Mouse (Mus musculus) liver, embryonic 11.5 days (tissue): Measurements from ENCODE around the gene G6pc3. TPM values are rescaled to one million over a fixed set of nuclear protein-coding genes. Genes with fewer than 3 reads are reported as not detected.

ENCODE experiments used
- ATAC-seq: fragments of 200-750 bp; cut with Nextera tagmentation; replicated peaks from 2 replicates; pipeline ENCODE4 v1.8.0; 2017; ENCODE audit warnings: moderate number of reproducible peaks, mild to moderate bottlenecking, moderate TSS enrichment, moderate library complexity; ENCODE audit not compliant: low FRiP score
- DNase-seq: peaks from one replicate; pipeline ENCODE4 v3.0.0-alpha.2; 2017; ENCODE audit warnings: low spot score
- H3K27ac ChIP-seq: fragments of 300-500 bp; sonication (generic); 2 replicates; pipeline ENCODE4 v1.5.1; 2014; ENCODE audit warnings: mild to moderate bottlenecking, low read depth, low read length, control low read depth
- H3K27me3 ChIP-seq: fragments of 300-500 bp; sonication (generic); replicated peaks from 2 replicates; pipeline ENCODE4 v1.6.1; 2014; ENCODE audit warnings: low read length, mixed read lengths; ENCODE audit not compliant: control insufficient read depth, insufficient read depth
- H3K36me3 ChIP-seq: fragments of 300-500 bp; sonication (generic); 2 replicates; pipeline ENCODE4 v1.6.1; 2014; ENCODE audit warnings: mild to moderate bottlenecking, low read length, moderate library complexity, mixed read lengths; ENCODE audit not compliant: control insufficient read depth, insufficient read depth
- H3K4me1 ChIP-seq: fragments of 300-500 bp; sonication (generic); replicated peaks from 2 replicates; pipeline ENCODE4 v1.6.1; 2014; ENCODE audit warnings: low read length, mixed read lengths; ENCODE audit not compliant: control insufficient read depth, insufficient read depth
- H3K4me2 ChIP-seq: fragments of 300-500 bp; sonication (generic); 2 replicates; pipeline ENCODE4 v1.6.1; 2014; ENCODE audit warnings: mild to moderate bottlenecking, control low read depth, moderate library complexity
- H3K4me3 ChIP-seq: fragments of 300-500 bp; sonication (generic); 2 replicates; pipeline ENCODE4 v1.5.1; 2014; ENCODE audit warnings: low read depth, low read length, control low read depth
- H3K9ac ChIP-seq: fragments of 300-500 bp; sonication (generic); 2 replicates; pipeline ENCODE4 v1.6.1; 2014; ENCODE audit warnings: low read depth, low read length, control low read depth
- H3K9me3 ChIP-seq: fragments of 300-500 bp; sonication (generic); 2 replicates; pipeline ENCODE4 v1.6.1; 2016; ENCODE audit warnings: low read length, inconsistent platforms, mixed read lengths; ENCODE audit not compliant: control insufficient read depth
- WGBS: fragments of 180-500 bp; shearing (Covaris S2); extraction: QIAGEN DNeasy Blood & Tissue Kit; methylation state at CpG from one replicate; pipeline ENCODE4 v1.1.7; 2014; 5-methylcytosine and 5-hydroxymethylcytosine counted together
- polyA plus RNA-seq: library from polyadenylated mRNA; unstranded; fragments of >200 nt; fragmentation: Nextera tagmentation; extraction: Ambion mirVana; gene quantifications from 2 replicates; pipeline ENCODE4 v1.2.1, GENCODE M21; 2014

The G6pc3 gene
- polyA plus RNA-seq, 1 experiment from 2014 or later = 38.8 TPM

DNA sequence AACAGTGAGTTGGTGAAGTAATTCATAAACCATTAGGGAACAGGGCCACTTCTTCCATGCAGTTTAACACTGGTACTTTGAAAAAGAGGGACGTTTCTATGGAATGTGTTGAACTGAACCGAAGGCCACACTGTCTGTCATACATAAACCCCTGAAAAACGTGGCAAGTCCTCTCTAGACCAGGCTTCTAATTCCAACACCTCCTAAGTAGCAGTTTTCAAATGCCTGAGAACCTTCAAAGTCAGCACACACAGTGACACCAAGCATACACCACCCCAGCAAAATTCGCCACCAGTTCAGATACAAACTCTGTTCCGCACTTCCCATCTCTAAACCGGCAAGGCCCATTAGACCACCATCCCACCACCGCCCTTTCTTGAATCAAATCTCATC lies 5.2 kb upstream of the G6pc3 start:
- peak overlapping the region; percentile 92 for H3K27ac ChIP-seq
- peak overlapping the region; percentile 87 for H3K4me2 ChIP-seq
- H3K9ac ChIP-seq = peak overlapping the region; percentile 95
- 4% methylated on average over 7 of the region's 7 CpGs for WGBS
- DNase-seq (no peak), ATAC-seq (no peak)
- no peaks in the 10 kb centered on the region for H3K27me3 ChIP-seq
- H3K4me3 ChIP-seq = peak overlapping the region; percentile 98
- H3K4me1 ChIP-seq = peaks cover 24% of the 10 kb centered on the region
- peaks cover 20% of the 10 kb centered on the region for H3K36me3 ChIP-seq
- no peaks in the 10 kb centered on the region for H3K9me3 ChIP-seq

- peak; percentile 94 for DNase-seq
- ATAC-seq = peak; percentile 81
- peaks cover 20% of the 10 kb centered on the region for H3K36me3 ChIP-seq
- peak within 1 kb of the TSS; percentile 98 for H3K4me3 ChIP-seq
- H3K27ac ChIP-seq = peak within 1 kb of the TSS; percentile 92
- WGBS = under 1% methylated on average over 70 of the region's 70 CpGs
- no peaks in the 10 kb centered on the region for H3K27me3 ChIP-seq
- H3K9me3 ChIP-seq = no peaks in the 10 kb centered on the region
- H3K9ac ChIP-seq = peak within 1 kb of the TSS; percentile 95
- H3K4me1 ChIP-seq = peaks cover 26% of the 10 kb centered on the region
- H3K4me2 ChIP-seq = peak within 1 kb of the TSS; percentile 87
These were observed 4.5 kb upstream of the G6pc3 start, which contains the start of gene Lsm12 for GRCm38 (mm10) chr11:102184646-102185495. Gene Lsm12 (minus strand): TSS chr11:102185296.

- Histone ChIP-seq H3K4me1 (peaks cover 28% of the 10 kb centered on the region), H3K9me3 (no peaks in the 10 kb centered on the region), H3K4me2 (peak overlapping the region; percentile 87), H3K27me3 (no peaks in the 10 kb centered on the region), H3K36me3 (peaks cover 16% of the 10 kb centered on the region), H3K9ac (no peak overlapping the region), H3K4me3 (peak overlapping the region; percentile 98), H3K27ac (no peak overlapping the region)
- ATAC-seq (no peak), DNase-seq (no peak)
- WGBS = 51% methylated on average over 3 of the region's 3 CpGs
These were observed 3.7 kb upstream of the G6pc3 start for GRCm38 (mm10) chr11:102185677-102186076.

DNA sequence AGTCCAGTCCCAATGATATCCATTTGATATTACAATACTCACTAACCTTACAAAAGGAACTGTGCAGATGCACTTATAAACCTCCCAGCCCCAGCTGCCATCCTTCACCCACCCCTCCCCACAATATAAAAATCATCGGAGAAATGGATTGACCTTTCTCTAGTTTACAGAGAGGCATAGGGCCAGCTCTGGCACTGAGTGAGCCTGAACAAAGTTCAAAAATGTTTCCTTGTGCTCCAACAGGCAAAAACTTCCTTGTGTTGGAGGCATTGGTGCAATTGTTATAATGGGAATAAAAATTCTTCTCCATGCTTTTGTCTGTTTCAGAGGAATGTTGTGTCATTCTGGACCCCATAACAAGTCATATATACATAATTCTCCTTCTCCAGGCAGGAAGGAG lies 3.2 kb upstream of the G6pc3 start:
- peak overlapping the region; percentile 87; the same call in 1 of the 2 replicates for H3K4me2 ChIP-seq
- peaks cover 33% of the 10 kb centered on the region for H3K4me1 ChIP-seq
- no peak overlapping the region for H3K4me3 ChIP-seq
- peaks cover 13% of the 10 kb centered on the region; the same call in 1 of the 2 replicates for H3K36me3 ChIP-seq
- H3K27me3 ChIP-seq = no peaks in the 10 kb centered on the region
- DNase-seq (no peak), ATAC-seq (no peak)
- no peak overlapping the region for H3K9ac ChIP-seq
- WGBS = 72% methylated on average over 1 of the region's 1 CpGs
- no peak overlapping the region for H3K27ac ChIP-seq
- no peaks in the 10 kb centered on the region for H3K9me3 ChIP-seq

- Histone ChIP-seq H3K4me2 (peak overlapping the region; percentile 84), H3K36me3 (peaks cover 4% of the 10 kb centered on the region; the same call in 1 of the 2 replicates), H3K9me3 (no peaks in the 10 kb centered on the region), H3K4me1 (peaks cover 27% of the 10 kb centered on the region), H3K4me3 (peak overlapping the region; percentile 68), H3K9ac (peak overlapping the region; percentile 69), H3K27me3 (no peaks in the 10 kb centered on the region), H3K27ac (peak overlapping the region; percentile 68)
- DNase-seq (no peak), ATAC-seq (no peak)
- WGBS = 58% methylated on average over 6 of the region's 6 CpGs
These were observed 440 bp upstream of the G6pc3 start for GRCm38 (mm10) chr11:102188980-102189379.

GRCm38 (mm10) chr11:102190848-102191247 lies 1.4 kb downstream of the G6pc3 start:
- H3K9ac ChIP-seq = peak overlapping the region; percentile 25; the same call in 1 of the 2 replicates
- H3K9me3 ChIP-seq = no peaks in the 10 kb centered on the region
- peak overlapping the region; percentile 23 for H3K27ac ChIP-seq
- H3K4me3 ChIP-seq = peak overlapping the region; percentile 68
- DNase-seq (no peak), ATAC-seq (no peak)
- WGBS = 33% methylated on average over 4 of the region's 4 CpGs
- H3K4me2 ChIP-seq = peak overlapping the region; percentile 84
- H3K36me3 ChIP-seq = peaks cover 4% of the 10 kb centered on the region; the same call in 1 of the 2 replicates
- H3K4me1 ChIP-seq = peaks cover 19% of the 10 kb centered on the region
- no peaks in the 10 kb centered on the region for H3K27me3 ChIP-seq

DNA sequence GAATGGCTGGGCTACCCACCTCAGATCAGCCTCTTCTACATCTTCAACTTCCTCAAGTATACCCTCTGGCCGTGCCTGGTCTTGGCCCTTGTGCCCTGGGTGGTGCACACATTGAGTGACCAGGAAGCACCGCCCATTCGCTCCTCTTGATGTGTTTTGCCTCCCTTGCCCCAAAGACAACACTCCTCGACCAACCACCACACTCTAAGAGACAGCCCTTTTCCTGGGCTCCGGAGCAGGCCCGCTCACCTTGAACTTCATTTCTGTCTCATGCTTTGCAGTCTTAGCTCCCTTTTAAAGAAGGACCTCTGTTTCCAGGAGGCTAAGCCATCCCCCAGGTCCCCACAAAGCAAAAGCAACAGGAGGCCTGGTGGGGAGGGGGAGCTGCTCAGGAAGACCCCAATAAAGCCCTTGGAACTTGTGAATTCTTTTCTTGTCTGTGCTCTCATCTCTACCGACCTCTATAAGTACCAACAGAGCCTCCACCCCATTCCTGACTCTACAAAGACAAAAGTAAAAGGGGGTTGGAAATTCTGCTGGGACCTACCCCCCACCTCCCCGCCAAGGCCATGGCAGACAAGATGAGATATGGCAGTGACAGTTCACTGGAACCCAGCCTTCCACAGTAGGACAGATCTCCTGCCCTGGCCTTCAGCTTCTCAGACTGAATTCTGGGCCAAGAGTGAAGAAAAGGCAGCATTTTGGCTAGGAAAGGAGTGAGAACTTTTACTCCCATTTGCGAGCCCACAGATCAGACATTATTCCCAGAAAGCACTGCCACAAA lies 4.4 kb downstream of the G6pc3 start:
- Histone ChIP-seq H3K36me3 (peaks cover 7% of the 10 kb centered on the region; the same call in 1 of the 2 replicates), H3K9me3 (no peaks in the 10 kb centered on the region)

DNA sequence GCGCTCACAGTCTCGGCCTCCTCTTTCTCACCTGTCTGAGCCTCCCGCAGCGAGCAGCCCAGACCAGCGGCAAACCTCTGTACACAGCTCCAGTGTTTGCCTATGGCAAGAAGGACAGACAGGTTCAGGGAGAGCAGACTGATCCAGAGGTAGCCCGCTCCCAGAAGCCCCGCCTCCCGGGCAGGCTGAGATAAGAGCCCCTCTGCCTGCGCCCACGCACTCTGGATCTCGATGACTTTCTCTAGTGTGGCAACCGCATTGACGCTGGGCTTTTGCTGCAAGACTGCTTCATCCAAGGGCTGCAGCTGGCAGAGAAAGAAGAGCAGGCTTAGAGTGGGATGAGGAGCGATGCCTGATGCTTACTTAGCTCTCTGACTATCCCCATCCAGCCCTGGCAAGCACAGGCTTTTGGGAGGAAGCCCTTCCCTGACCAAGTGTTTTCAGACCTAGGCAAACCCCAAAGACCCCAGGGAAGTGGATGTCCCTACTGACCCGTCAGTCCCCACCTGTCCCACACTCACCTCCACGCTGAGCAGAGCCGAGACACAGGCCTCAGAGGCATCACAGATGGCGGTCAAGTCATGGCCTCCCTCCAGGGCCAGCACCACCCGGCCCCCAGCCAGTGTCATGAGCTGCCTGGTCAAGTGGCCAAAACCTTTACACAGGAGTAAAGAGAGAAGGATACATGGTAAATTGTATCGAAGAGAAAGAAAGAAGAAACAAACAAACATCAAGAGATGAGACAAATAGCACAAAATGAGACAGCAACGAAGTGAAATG lies 6.8 kb downstream of the G6pc3 start:
- no peak for DNase-seq
- Histone ChIP-seq H3K4me3 (no peak overlapping the region), H3K4me2 (no peak overlapping the region), H3K36me3 (peaks cover 20% of the 10 kb centered on the region), H3K27me3 (no peaks in the 10 kb centered on the region), H3K9me3 (no peaks in the 10 kb centered on the region), H3K4me1 (peaks cover 8% of the 10 kb centered on the region), H3K27ac (no peak overlapping the region), H3K9ac (no peak overlapping the region)
- 68% methylated on average over 21 of the region's 21 CpGs for WGBS
- peak; percentile 57 for ATAC-seq

More for the DNA sequence above, 4.4 kb downstream of the G6pc3 start:
- Histone ChIP-seq H3K4me3 (no peak overlapping the region), H3K27ac (no peak overlapping the region; the same call in 1 of the 2 replicates), H3K27me3 (no peaks in the 10 kb centered on the region), H3K9ac (no peak overlapping the region), H3K4me2 (no peak overlapping the region), H3K4me1 (peaks cover 21% of the 10 kb centered on the region)
- WGBS = 83% methylated on average over 9 of the region's 9 CpGs
- no peak for DNase-seq
- no peak for ATAC-seq
